Mouse (Mus musculus) neural tube, embryonic 13.5 days (tissue): Measurements from ENCODE around the gene Tgfa. TPM values are rescaled to one million over a fixed set of nuclear protein-coding genes. Genes with fewer than 3 reads are reported as not detected.

Source experiments
- ATAC-seq: fragments of 200-750 bp; cut with Nextera tagmentation; 2 replicates; pipeline ENCODE4 v1.8.0; 2017; ENCODE audit warnings: low read depth, mild to moderate bottlenecking, moderate TSS enrichment, moderate library complexity
- H3K27ac ChIP-seq: fragments of 300-500 bp; sonication (generic); replicated peaks from 2 replicates; pipeline ENCODE4 v1.5.1; 2015; ENCODE audit warnings: moderate library complexity, mild to moderate bottlenecking, inconsistent platforms
- H3K27me3 ChIP-seq: fragments of 300-500 bp; sonication (generic); 2 replicates; pipeline ENCODE4 v1.6.1; 2015; ENCODE audit warnings: mild to moderate bottlenecking, inconsistent platforms
- H3K36me3 ChIP-seq: fragments of 300-500 bp; sonication (generic); 2 replicates; pipeline ENCODE4 v1.6.1; 2015; ENCODE audit warnings: mild to moderate bottlenecking, inconsistent platforms
- H3K4me1 ChIP-seq: fragments of 300-500 bp; sonication (generic); replicated peaks from 2 replicates; pipeline ENCODE4 v1.6.1; 2015; ENCODE audit warnings: inconsistent platforms
- H3K4me2 ChIP-seq: fragments of 300-500 bp; sonication (generic); 2 replicates; pipeline ENCODE4 v1.6.1; 2015; ENCODE audit warnings: inconsistent platforms, mild to moderate bottlenecking, moderate library complexity
- H3K4me3 ChIP-seq: fragments of 300-500 bp; sonication (generic); 2 replicates; pipeline ENCODE4 v1.5.1; 2015; ENCODE audit warnings: mild to moderate bottlenecking, inconsistent platforms
- H3K9ac ChIP-seq: fragments of 300-500 bp; sonication (generic); 2 replicates; pipeline ENCODE4 v1.6.1; 2015; ENCODE audit warnings: moderate library complexity, mild to moderate bottlenecking, inconsistent platforms
- H3K9me3 ChIP-seq: fragments of 300-500 bp; sonication (generic); 2 replicates; pipeline ENCODE4 v1.6.1; 2016; ENCODE audit warnings: inconsistent platforms
- WGBS: fragments of 180-500 bp; shearing (Covaris S2); methylation state at CpG from one replicate; pipeline ENCODE4 v1.1.7; 2015; 5-methylcytosine and 5-hydroxymethylcytosine counted together
- polyA plus RNA-seq: library from polyadenylated mRNA; unstranded; fragments of >200 nt; fragmentation: Nextera tagmentation; extraction: Ambion mirVana; gene quantifications from 2 replicates; pipeline ENCODE4 v1.2.1, GENCODE M21; 2015

Tgfa gene
- polyA plus RNA-seq, 1 experiment from 2014 or later: 9.7 TPM

DNA sequence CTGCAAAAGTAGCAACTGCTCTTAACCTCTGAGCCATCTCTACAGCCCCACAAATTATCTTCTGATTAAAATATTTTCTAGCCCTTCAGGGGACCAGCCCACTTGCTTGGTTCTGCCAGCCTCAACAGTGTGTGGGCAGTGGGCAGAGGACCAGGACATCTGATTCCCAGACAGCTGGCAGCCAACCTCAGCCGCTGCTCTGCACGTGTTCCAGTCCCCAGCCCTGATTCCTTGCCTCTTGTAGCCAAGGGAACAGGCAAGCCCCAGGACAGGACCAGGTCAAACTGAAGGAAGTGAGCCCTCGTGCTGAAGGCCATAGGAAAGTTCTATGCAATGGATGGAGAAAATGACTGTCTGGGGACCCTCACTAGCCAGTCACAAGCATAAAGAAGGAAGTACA is 2.0 kb upstream of the Tgfa start:
- 81% methylated on average over 3 of the region's 3 CpGs for WGBS
- ATAC-seq: no peak
- Histone ChIP-seq H3K4me2 (no peak overlapping the region), H3K9me3 (no peaks in the 10 kb centered on the region), H3K36me3 (no peaks in the 10 kb centered on the region), H3K27ac (no peak overlapping the region), H3K9ac (no peak overlapping the region), H3K4me1 (peaks cover 33% of the 10 kb centered on the region), H3K4me3 (no peak overlapping the region), H3K27me3 (peaks cover 62% of the 10 kb centered on the region)

DNA sequence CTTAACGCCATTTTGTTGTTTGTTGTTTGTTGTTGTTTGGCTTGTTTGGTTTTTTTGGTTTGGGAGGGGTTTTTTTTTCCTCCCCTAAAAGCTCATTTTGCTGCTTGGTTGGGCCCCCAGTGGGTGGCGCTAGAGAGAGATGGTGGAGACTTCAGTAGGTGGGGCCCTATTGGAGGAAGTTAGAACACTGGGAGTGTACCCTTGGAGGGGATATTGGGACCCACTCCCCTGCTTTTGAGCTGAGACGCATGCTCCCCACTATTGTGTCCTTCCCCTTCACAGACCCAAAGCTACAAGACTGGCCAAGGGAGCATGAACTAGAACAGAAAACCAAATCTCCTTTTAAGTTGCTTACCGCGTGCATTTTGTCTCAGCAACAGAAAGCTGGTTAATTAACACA is 1.1 kb upstream of the Tgfa start:
- ATAC-seq: no peak
- H3K27me3 ChIP-seq: peaks cover 66% of the 10 kb centered on the region
- no peak overlapping the region for H3K27ac ChIP-seq
- no peak overlapping the region for H3K4me2 ChIP-seq
- H3K4me3 ChIP-seq: no peak overlapping the region
- H3K4me1 ChIP-seq: peaks cover 33% of the 10 kb centered on the region
- WGBS: 55% methylated on average over 5 of the region's 5 CpGs
- no peak overlapping the region for H3K9ac ChIP-seq
- H3K36me3 ChIP-seq: no peaks in the 10 kb centered on the region
- H3K9me3 ChIP-seq: no peaks in the 10 kb centered on the region

DNA sequence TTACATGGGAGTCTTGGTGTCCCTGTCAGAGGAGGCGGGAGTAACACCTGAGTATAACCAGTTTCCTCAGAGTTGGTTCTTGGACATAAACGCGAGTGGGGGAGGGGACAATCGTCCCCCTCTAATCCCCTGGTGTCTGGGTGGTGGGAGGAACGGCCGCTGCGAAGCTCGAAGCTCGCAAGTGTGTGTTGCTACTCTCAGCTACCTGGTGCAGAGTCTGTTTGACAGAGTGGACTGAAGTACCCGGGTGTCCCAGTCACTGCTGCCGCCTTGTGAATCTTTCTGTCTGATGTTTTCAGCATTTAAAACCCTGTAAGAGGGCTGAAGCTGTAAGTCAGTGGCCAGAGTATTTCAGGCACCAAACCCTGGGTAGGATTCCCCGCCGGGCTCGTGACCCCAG is 1.0 kb downstream of the Tgfa start:
- H3K4me2 ChIP-seq: peak overlapping the region; percentile 94
- WGBS: 4% methylated on average over 14 of the region's 14 CpGs
- no peak for ATAC-seq

DNA sequence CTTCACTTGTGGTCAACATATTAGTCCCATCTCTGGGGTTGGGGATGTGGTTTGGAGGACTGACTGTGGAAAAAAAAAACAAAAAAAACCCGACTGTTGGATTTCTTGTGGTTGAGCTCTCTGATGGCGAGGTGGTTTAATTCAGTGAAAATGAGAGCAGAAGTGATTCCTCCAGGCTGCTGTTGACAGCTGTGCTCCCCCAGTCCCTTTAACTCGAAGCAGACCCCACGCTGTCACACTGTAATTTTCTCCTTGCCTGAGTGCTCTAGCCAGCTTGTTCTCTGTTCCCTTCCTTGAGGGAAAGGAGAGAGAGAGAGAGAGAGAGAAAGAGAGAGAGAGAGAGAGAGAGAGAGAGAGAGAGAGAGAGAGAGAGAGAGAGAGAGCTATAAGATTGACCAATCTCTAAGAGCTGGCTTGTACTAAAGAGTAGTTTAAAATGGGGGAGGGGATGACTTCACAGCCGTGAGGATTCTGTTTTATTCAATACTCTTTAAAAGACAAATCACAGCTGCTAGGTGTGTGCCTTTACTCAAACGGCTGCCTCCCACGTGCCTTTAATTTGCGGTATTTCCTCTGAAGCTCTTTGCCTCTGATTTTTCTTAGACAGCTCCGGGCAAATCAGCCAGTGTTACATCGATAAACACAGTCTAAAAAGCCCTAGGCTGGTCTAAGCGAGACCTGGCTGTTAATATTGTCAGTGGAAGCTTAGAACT is 2.3 kb downstream of the Tgfa start:
- peak overlapping the region; percentile 94 for H3K4me2 ChIP-seq
- H3K9me3 ChIP-seq: no peaks in the 10 kb centered on the region
- H3K36me3 ChIP-seq: no peaks in the 10 kb centered on the region
- peaks cover 56% of the 10 kb centered on the region for H3K27me3 ChIP-seq
- peak overlapping the region; percentile 67; the same call in 1 of the 2 replicates for H3K4me3 ChIP-seq
- peaks cover 33% of the 10 kb centered on the region for H3K4me1 ChIP-seq
- no peak for ATAC-seq
- peak overlapping the region; percentile 52; the same call in 1 of the 2 replicates for H3K27ac ChIP-seq
- H3K9ac ChIP-seq: 0 out of 2 replicates have a peak overlapping the region, but pooled peaks have one; percentile 80
- 36% methylated on average over 11 of the region's 11 CpGs for WGBS

More for the DNA sequence above, 1.0 kb downstream of the Tgfa start:
- peak overlapping the region; percentile 67 for H3K4me3 ChIP-seq
- no peak overlapping the region for H3K27ac ChIP-seq
- peaks cover 33% of the 10 kb centered on the region for H3K4me1 ChIP-seq
- peaks cover 63% of the 10 kb centered on the region for H3K27me3 ChIP-seq
- no peaks in the 10 kb centered on the region for H3K9me3 ChIP-seq
- peak overlapping the region; percentile 80 for H3K9ac ChIP-seq
- H3K36me3 ChIP-seq: no peaks in the 10 kb centered on the region

DNA sequence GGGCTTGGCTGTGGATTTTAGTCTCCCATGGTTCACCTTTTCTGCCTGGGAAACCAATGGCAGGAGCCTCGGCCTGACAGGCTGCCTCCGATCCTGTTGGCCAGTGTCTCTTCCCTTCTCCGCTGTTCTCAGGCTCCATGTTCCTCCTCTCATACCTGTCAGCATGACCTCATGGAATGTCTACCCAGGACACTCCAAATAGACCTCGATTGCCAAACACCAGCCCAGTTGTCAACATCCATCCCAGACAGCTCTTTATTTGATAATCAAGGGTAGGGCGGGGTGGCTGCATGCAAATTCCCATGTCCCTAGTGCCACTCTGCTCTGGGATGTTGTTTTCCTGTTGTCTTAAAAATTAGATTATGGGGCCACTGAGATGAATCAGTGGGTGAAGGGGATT is 5.9 kb downstream of the Tgfa start:
- H3K4me2 ChIP-seq: no peak overlapping the region
- no peak overlapping the region for H3K9ac ChIP-seq
- WGBS: 80% methylated on average over 5 of the region's 5 CpGs
- no peak overlapping the region for H3K4me3 ChIP-seq
- H3K4me1 ChIP-seq: peaks cover 19% of the 10 kb centered on the region
- H3K27me3 ChIP-seq: peaks cover 23% of the 10 kb centered on the region
- no peak overlapping the region for H3K27ac ChIP-seq
- ATAC-seq: no peak
- H3K9me3 ChIP-seq: no peaks in the 10 kb centered on the region
- H3K36me3 ChIP-seq: no peaks in the 10 kb centered on the region

DNA sequence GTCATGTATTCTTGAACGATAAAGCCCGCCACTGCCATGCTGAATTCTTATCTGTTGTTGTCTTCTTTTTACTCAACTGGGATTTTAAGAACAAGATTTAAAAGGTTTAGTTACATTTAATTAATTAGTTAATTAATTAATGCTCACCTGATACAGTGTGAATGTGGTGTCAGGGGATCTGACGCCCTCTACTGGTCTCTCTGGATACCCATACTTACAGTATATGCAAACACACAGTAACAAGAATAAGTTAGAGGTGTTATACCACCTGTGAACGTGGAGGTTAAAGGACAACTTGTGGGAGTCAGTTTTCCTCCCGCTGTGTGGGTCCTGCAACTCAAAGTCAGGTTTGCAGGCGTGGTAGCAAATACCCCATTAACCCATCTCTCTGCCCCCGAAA is 8.1 kb downstream of the Tgfa start:
- no peak overlapping the region for H3K4me3 ChIP-seq
- H3K4me1 ChIP-seq: no peaks in the 10 kb centered on the region
- H3K27ac ChIP-seq: no peak overlapping the region
- no peaks in the 10 kb centered on the region for H3K9me3 ChIP-seq
- 80% methylated on average over 7 of the region's 7 CpGs for WGBS
- H3K9ac ChIP-seq: no peak overlapping the region
- no peak overlapping the region for H3K4me2 ChIP-seq
- H3K36me3 ChIP-seq: no peaks in the 10 kb centered on the region
- ATAC-seq: no peak
- 0 out of 2 replicates have a peak, but pooled peaks cover 3% of the 10 kb centered on the region for H3K27me3 ChIP-seq

DNA sequence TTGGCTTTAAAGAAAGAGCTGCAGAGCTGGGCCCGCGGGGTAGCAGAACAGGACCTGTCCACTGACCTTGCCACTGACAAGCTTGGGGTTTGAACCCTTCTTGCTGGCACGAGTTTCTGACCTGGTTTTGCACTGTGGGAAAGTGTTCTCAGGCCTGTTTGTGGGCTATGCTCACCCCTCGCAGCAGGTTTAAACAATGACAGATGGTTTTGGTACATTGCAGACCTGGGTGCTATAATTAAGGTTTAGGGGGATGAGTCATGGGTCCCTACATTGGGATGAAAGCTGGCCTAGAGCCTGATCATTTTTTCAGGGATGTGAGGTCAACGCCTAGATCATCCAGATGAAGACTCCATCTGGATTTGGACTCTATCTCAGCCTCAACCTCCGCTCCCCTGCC is 11.0 kb downstream of the Tgfa start:
- Histone ChIP-seq H3K4me3 (no peak overlapping the region), H3K9ac (no peak overlapping the region), H3K9me3 (no peaks in the 10 kb centered on the region), H3K4me1 (no peaks in the 10 kb centered on the region), H3K27me3 (no peaks in the 10 kb centered on the region), H3K27ac (no peak overlapping the region), H3K36me3 (no peaks in the 10 kb centered on the region), H3K4me2 (no peak overlapping the region)
- 86% methylated on average over 6 of the region's 6 CpGs for WGBS
- ATAC-seq: no peak

DNA sequence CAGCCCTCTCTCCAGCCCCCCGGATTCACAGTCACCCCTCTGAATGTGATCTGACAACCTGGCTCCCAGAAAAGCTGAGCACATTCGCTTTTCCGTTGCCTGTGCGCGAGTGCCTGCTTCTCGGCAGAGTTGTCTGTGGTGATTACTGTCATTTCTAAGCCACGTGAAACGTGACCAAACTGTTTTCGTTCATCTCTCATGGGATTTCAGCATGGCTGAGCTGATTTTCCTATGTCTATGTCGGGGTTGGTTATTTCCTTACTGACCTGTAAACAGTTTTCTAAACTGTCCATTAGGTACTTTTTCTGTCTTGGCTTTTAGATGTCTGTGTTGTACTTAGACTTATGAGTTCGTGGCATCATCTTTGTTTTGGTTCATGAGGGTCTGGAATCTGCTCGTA is 12.0 kb downstream of the Tgfa start:
- H3K27me3 ChIP-seq: no peaks in the 10 kb centered on the region
- 77% methylated on average over 12 of the region's 12 CpGs for WGBS
- no peak for ATAC-seq
- H3K9me3 ChIP-seq: no peaks in the 10 kb centered on the region
- H3K4me3 ChIP-seq: no peak overlapping the region
- no peak overlapping the region for H3K4me2 ChIP-seq
- no peak overlapping the region for H3K27ac ChIP-seq
- no peaks in the 10 kb centered on the region for H3K36me3 ChIP-seq
- H3K9ac ChIP-seq: no peak overlapping the region
- 0 out of 2 replicates have a peak, but pooled peaks cover 6% of the 10 kb centered on the region for H3K4me1 ChIP-seq

DNA sequence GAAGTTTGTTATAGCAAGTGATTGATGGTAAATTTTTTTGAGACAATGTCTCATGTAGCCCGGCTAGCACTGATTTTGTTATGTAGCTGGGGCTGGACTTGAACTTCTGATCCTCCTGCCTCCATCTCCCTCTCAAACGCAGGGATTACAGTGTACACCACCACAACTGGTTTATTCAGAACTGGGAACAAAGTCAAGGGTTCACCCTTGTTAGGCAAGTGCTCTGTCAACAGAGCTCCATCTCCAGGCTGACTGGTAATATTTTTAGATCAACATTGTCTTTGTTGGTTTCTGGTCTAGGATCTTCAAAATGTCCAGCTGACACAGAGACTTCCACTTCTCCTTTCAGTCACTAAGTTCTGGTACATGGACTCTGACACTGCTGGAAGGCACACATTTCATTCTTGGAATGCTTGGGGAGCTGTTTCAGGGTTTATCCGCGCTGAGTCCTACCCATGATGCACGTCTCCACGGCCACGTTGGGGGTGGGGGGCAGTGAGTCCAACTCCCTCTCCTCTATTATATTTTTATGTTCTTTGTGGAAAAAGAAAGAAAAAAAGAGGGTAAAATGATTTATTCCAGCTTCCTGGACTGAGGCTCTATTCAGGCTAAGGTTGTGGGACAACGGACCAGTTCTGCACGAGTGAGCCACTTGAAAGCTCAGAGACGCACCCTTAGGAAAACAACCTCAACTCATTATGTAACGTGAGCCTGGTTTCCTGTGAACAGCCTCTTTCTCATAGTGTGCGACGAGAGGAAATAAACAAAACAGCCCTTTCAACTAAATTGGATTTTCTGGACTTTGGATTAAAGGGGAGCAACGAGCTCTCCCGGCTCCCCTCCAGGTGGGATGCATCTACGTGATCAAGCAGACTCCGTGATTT is 14.4 kb downstream of the Tgfa start:
- H3K36me3 ChIP-seq: no peaks in the 10 kb centered on the region
- H3K4me2 ChIP-seq: peak overlapping the region; percentile 18
- no peaks in the 10 kb centered on the region for H3K9me3 ChIP-seq
- no peak overlapping the region for H3K9ac ChIP-seq
- WGBS: 46% methylated on average over 17 of the region's 17 CpGs
- H3K4me3 ChIP-seq: no peak overlapping the region
- H3K27ac ChIP-seq: no peak overlapping the region
- no peaks in the 10 kb centered on the region for H3K27me3 ChIP-seq
- no peak for ATAC-seq
- H3K4me1 ChIP-seq: 0 out of 2 replicates have a peak, but pooled peaks cover 6% of the 10 kb centered on the region

DNA sequence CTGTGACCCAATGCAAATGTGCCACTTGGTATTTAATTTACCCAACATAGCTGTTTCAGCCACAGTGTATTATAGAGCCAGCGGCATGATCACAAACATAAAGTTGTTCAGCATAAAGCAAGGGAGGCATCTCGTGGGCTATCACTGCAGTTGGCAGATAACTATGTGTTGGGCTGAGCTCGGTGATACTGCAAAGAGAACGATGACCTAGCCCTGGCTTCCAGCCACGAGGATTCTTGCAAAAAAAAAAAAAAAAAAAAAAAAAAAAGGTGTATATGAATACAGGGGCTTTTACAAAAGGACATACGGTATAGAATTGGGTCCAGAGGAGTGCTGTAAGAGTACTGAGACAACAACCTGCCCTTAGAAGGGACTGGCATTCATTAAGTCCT is 15.0 kb downstream of the Tgfa start:
- 68% methylated on average over 6 of the region's 6 CpGs for WGBS
- Histone ChIP-seq H3K27me3 (no peaks in the 10 kb centered on the region), H3K4me2 (peak overlapping the region; percentile 18), H3K9me3 (no peaks in the 10 kb centered on the region), H3K9ac (no peak overlapping the region), H3K36me3 (no peaks in the 10 kb centered on the region), H3K4me1 (0 out of 2 replicates have a peak, but pooled peaks cover 6% of the 10 kb centered on the region), H3K4me3 (no peak overlapping the region), H3K27ac (no peak overlapping the region)
- ATAC-seq: no peak

DNA sequence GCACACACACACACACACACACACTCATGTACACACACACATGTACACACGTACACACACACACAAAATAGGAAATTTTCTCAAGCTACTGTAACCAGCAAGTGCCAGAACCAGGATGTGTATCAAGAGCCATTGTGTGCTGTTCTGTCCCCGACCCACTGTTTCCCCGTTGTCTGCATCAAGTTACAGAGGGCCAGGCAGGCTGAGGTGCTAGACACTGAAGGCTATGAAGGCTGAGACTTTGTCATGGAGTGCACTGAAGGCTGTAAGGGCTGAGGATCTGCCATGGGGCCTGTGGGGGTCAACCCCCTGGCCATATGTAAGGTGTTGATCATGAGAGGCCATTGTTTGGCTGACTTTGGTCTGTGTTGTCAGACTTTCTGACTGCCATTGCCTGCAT is 15.6 kb downstream of the Tgfa start:
- 80% methylated on average over 3 of the region's 3 CpGs for WGBS
- ATAC-seq: peak; percentile 32; the same call in 1 of the 2 replicates
- H3K27ac ChIP-seq: no peak overlapping the region
- H3K27me3 ChIP-seq: no peaks in the 10 kb centered on the region
- no peak overlapping the region for H3K4me2 ChIP-seq
- H3K4me3 ChIP-seq: no peak overlapping the region
- no peak overlapping the region for H3K9ac ChIP-seq
- 0 out of 2 replicates have a peak, but pooled peaks cover 6% of the 10 kb centered on the region for H3K4me1 ChIP-seq
- H3K36me3 ChIP-seq: no peaks in the 10 kb centered on the region
- H3K9me3 ChIP-seq: no peaks in the 10 kb centered on the region

DNA sequence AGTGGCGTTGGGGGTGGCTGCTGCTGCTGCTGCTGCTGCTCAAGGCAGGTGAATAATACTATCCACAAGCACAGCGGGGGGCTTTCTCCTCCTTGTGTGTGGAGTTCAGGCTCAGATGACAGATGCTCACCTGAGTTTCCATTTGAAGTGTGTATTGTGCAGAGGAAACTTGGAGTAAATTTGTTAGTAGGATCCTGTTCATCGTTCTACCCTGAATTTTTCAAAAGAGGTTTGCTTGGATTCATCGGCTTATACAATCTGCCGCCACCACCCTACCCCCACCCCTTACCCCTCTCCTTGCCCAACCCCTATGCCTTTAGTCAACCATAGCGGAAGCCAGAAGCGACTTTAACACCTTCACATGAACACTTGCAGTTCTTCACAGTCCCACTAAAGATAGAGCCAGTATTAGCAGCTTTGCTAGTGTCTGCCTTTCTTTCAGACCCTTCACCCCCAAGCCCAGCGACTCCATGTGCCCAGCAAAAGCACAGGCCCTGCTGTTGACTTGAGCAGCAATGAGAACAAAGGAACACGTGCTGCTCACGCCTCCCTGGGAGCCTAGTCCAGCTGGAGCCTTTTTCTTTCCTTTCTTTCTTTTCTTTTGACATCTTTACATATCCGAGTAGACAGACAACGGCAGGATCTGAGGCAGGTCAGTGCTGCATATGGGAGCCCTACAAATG is 16.2 kb downstream of the Tgfa start:
- H3K4me3 ChIP-seq: no peak overlapping the region
- no peak overlapping the region for H3K4me2 ChIP-seq
- no peaks in the 10 kb centered on the region for H3K36me3 ChIP-seq
- H3K9me3 ChIP-seq: no peaks in the 10 kb centered on the region
- H3K27me3 ChIP-seq: no peaks in the 10 kb centered on the region
- H3K9ac ChIP-seq: no peak overlapping the region
- H3K4me1 ChIP-seq: 0 out of 2 replicates have a peak, but pooled peaks cover 6% of the 10 kb centered on the region
- no peak for ATAC-seq
- H3K27ac ChIP-seq: no peak overlapping the region
- WGBS: 58% methylated on average over 12 of the region's 12 CpGs
